Mouse (Mus musculus) testis, adult 2 months (tissue): ENCODE results near the gene Ebpl.

Experiments
- CTCF ChIP-seq: fragments of 200-500 bp; IDR thresholded peaks from 2 replicates; pipeline ENCODE4 v1.5.1; 2012; ENCODE audit warnings: low read depth, mild to moderate bottlenecking, inconsistent platforms, low read length, moderate library complexity; ENCODE audit not compliant: control insufficient read depth, insufficient read depth, insufficient replicate concordance
- POLR2A ChIP-seq: fragments of 200-500 bp; IDR thresholded peaks from 2 replicates; pipeline ENCODE4 v1.6.1; 2012; ENCODE audit warnings: low read depth, mild to moderate bottlenecking, inconsistent platforms, low read length, moderate library complexity; ENCODE audit not compliant: control insufficient read depth

- TF ChIP-seq CTCF, result no peak; the same call in 1 of the 2 replicates
- TF ChIP-seq POLR2A, result no peak
Measured at GRCm38 (mm10) chr14:61316861-61317260, 43.4 kb downstream of the Ebpl start.
